Mouse (Mus musculus): ENCODE results near the gene Cc2d1a. TPM values are rescaled to one million over a fixed set of nuclear protein-coding genes. Genes with fewer than 3 reads are reported as not detected.

The Cc2d1a gene
- polyA plus RNA-seq, 1 experiment from 2014 or later: 22.7 TPM

GRCm38 (mm10) chr8:84127202-84127901 is 20.4 kb downstream of the Cc2d1a start:
- no peaks in the 10 kb centered on the region for H3K4me1 ChIP-seq
- 0 out of 2 replicates have a peak, but pooled peaks cover 6% of the 10 kb centered on the region for H3K36me3 ChIP-seq
- H3K27ac ChIP-seq: no peak overlapping the region
- no peaks in the 10 kb centered on the region for H3K27me3 ChIP-seq (replicated peaks)
- H3K4me2 ChIP-seq: no peak overlapping the region
- no peak overlapping the region for H3K9ac ChIP-seq
- no peak for ATAC-seq (ENCODE audit: insufficient read depth, low FRiP score, low read depth)
- H3K4me3 ChIP-seq (replicated peaks): no peak overlapping the region
- H3K9me3 ChIP-seq: no peaks in the 10 kb centered on the region
- 65% methylated on average over 17 of the region's 17 CpGs for WGBS

DNA sequence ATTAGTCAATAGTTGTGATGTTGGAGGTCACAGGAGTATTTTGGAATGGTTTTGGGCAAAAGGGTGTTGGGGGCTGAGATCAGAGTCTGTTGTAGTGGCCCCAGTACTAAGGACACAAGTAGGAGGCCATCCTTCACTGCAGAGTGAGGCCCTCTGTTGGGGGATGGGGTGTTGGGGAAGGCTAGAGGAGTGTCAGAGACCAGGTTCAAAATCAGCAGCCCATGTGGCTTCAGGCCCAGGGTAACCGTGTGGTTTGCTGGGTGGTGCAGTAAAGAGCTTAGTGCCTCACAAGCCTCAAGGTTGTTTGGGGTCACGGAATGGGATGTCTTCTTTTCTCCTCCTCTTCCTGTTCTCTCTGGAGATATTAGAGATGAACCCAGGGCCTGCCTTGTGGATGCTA is 21.0 kb downstream of the Cc2d1a start:
- Histone ChIP-seq H3K4me2 (no peak overlapping the region), H3K36me3 (no peaks in the 10 kb centered on the region), H3K4me1 (no peaks in the 10 kb centered on the region), H3K9ac (no peak overlapping the region), H3K27me3 (replicated peaks) (no peaks in the 10 kb centered on the region), H3K27ac (no peak overlapping the region), H3K4me3 (replicated peaks) (no peak overlapping the region), H3K9me3 (no peaks in the 10 kb centered on the region)
- ATAC-seq (ENCODE audit: insufficient read depth, low FRiP score, low read depth): no peak
- 63% methylated on average over 2 of the region's 2 CpGs for WGBS

DNA sequence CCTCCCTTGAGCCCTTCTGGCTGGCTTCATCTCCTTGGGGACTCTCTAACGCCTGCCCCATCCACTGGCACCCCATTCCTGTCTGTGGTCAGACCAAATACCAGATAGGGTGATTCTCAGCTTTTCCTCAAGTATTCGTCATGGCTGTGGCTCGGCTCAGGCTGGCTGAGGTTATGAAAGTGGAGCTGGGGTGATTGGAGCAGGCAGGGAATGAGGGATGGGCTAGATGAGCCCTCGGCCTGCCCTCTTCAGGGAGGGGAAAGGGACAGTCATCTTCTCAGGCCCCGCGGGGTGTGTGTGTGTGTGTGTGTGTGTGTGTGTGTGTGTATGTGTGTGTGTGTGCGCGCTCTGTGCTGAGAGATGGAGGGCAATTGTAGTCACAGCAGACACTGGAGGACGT is 22.1 kb downstream of the Cc2d1a start, which contains the start of gene Podnl1:
TSS of gene Podnl1 (plus strand) at position 334 of the 400 bp plus-strand sequence.
- 37% methylated on average over 9 of the region's 9 CpGs for WGBS
- H3K4me2 ChIP-seq: no peak within 1 kb of the TSS
- no peak within 1 kb of the TSS for H3K9ac ChIP-seq
- H3K4me1 ChIP-seq: no peaks in the 10 kb centered on the region
- ATAC-seq (ENCODE audit: insufficient read depth, low FRiP score, low read depth): no peak
- no peaks in the 10 kb centered on the region for H3K27me3 ChIP-seq (replicated peaks)
- H3K27ac ChIP-seq: no peak within 1 kb of the TSS
- no peaks in the 10 kb centered on the region for H3K9me3 ChIP-seq
- H3K36me3 ChIP-seq: no peaks in the 10 kb centered on the region
- no peak within 1 kb of the TSS for H3K4me3 ChIP-seq (replicated peaks)

DNA sequence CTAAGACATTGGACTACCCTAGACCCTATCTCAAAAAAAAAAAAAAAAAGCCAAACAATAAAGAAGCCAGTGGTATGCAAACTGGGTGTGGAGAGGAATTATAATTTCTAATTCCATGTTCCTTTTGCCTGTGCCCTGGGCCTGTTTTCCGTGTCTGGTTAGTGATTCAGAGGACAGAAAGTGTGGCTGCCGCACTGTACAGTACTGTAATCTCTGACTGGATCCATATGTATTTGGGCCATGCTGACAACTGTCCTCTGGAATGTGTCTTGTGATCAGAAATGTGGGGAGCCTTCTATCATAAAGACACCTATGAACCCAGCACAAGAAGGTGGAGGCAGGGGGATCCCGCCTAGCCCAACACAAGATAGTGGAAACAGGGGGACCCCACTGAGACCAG is 25.6 kb downstream of the Cc2d1a start:
- no peak overlapping the region for H3K9ac ChIP-seq
- no peaks in the 10 kb centered on the region for H3K9me3 ChIP-seq
- no peak for ATAC-seq (ENCODE audit: insufficient read depth, low FRiP score, low read depth)
- no peaks in the 10 kb centered on the region for H3K36me3 ChIP-seq
- WGBS: 76% methylated on average over 3 of the region's 3 CpGs
- no peaks in the 10 kb centered on the region for H3K4me1 ChIP-seq
- H3K4me2 ChIP-seq: no peak overlapping the region
- H3K27me3 ChIP-seq (replicated peaks): no peaks in the 10 kb centered on the region
- no peak overlapping the region for H3K4me3 ChIP-seq (replicated peaks)
- no peak overlapping the region for H3K27ac ChIP-seq

DNA sequence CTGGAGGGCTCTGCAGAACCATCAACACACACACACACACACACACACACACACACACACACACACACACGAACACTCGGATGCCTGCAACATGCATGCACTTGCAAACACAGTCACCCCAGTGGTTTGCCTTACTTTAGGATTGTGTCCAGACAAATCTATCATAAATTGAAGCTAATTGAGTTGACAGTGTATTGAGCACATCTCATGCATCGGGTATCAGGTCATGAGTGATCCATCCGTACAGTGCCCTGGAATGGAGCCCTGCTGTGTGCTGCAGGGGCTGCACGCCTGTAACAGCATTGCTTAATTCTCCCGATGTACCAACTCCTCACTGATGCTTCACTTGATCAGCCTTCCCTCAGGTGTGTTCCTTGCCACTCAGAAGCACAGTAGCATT is 32.1 kb downstream of the Cc2d1a start:
- Histone ChIP-seq H3K4me2 (no peak overlapping the region), H3K4me3 (replicated peaks) (no peak overlapping the region), H3K9me3 (no peaks in the 10 kb centered on the region), H3K4me1 (no peaks in the 10 kb centered on the region), H3K27me3 (replicated peaks) (no peaks in the 10 kb centered on the region), H3K9ac (no peak overlapping the region), H3K36me3 (no peaks in the 10 kb centered on the region), H3K27ac (no peak overlapping the region)
- no peak for ATAC-seq (ENCODE audit: insufficient read depth, low FRiP score, low read depth)
- WGBS: 84% methylated on average over 6 of the region's 6 CpGs

DNA sequence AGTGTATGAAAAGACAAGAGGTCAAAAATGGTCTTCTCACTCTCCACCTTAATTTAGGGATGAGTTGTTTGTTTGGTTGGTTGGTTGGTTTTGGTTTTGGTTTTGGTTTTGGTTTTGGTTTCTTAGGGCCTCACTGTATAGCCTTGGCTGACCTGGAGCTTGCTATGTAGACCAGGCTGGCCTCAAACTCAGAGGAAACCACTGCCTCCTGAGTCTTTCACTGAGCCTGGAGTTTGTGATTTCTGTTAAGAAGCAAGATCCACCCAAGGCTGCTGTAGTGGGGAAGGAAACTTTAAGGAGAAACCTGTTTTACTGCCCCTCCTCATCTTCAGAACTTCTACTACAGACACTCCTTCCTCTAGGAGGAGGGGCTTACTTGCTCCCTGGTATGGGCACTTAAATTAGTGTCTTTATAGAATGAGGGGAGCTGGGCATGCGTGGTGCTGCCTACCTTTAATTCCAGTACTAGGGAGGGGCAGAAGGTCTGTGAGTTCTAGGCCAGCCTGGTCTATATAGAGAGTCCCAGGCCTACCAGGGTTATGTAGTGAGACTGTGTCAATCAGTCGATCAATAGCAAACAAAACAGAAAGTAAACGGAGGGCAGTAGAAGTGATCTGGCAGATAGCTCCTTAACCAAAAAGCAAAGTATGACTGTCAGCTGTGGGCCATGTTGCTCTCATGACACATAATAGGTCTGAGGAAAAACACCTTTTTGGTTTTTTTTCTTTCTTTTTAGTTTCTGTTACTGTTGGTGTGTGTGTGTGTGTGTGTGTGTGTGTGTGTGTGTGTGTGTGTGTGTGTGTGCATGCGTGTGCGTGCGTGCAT is 41.3 kb downstream of the Cc2d1a start:
- WGBS: 81% methylated on average over 6 of the region's 6 CpGs
- Histone ChIP-seq H3K27ac (no peak overlapping the region), H3K4me3 (replicated peaks) (no peak overlapping the region), H3K4me1 (peaks cover 14% of the 10 kb centered on the region), H3K4me2 (no peak overlapping the region), H3K36me3 (peaks cover 6% of the 10 kb centered on the region), H3K9ac (no peak overlapping the region), H3K27me3 (replicated peaks) (no peaks in the 10 kb centered on the region), H3K9me3 (no peaks in the 10 kb centered on the region)
- ATAC-seq (ENCODE audit: insufficient read depth, low FRiP score, low read depth): no peak

- Histone ChIP-seq H3K9me3 (no peaks in the 10 kb centered on the region), H3K4me2 (no peak overlapping the region), H3K36me3 (peaks cover 8% of the 10 kb centered on the region), H3K4me1 (peaks cover 14% of the 10 kb centered on the region), H3K4me3 (replicated peaks) (no peak overlapping the region), H3K27me3 (replicated peaks) (no peaks in the 10 kb centered on the region), H3K9ac (no peak overlapping the region), H3K27ac (no peak overlapping the region)
- no peak for ATAC-seq (ENCODE audit: insufficient read depth, low FRiP score, low read depth)
- WGBS: 80% methylated on average over 2 of the region's 2 CpGs
Observed at GRCm38 (mm10) chr8:84105676-84106075, 42.1 kb downstream of the Cc2d1a start.

- Histone ChIP-seq H3K27ac (peak within 1 kb of the TSS; percentile 86), H3K4me2 (peak within 1 kb of the TSS; percentile 71), H3K9ac (peak within 1 kb of the TSS; percentile 61), H3K36me3 (peaks cover 8% of the 10 kb centered on the region), H3K27me3 (replicated peaks) (no peaks in the 10 kb centered on the region), H3K9me3 (no peaks in the 10 kb centered on the region), H3K4me3 (replicated peaks) (peak within 1 kb of the TSS; percentile 81), H3K4me1 (peaks cover 14% of the 10 kb centered on the region)
- WGBS: 8% methylated on average over 42 of the region's 42 CpGs
- ATAC-seq (ENCODE audit: insufficient read depth, low FRiP score, low read depth): peak; percentile 98
Observed at GRCm38 (mm10) chr8:84104697-84105609, 42.8 kb downstream of the Cc2d1a start, which contains the start of gene Dcaf15. Dcaf15 (minus strand) TSS chr8:84104768.

GRCm38 (mm10) chr8:84104221-84104620 is 43.5 kb downstream of the Cc2d1a start:
- ATAC-seq (ENCODE audit: insufficient read depth, low FRiP score, low read depth): peak; percentile 61
- H3K4me2 ChIP-seq: peak overlapping the region; percentile 71
- no peaks in the 10 kb centered on the region for H3K27me3 ChIP-seq (replicated peaks)
- H3K9me3 ChIP-seq: no peaks in the 10 kb centered on the region
- 2% methylated on average over 25 of the region's 29 CpGs for WGBS
- peak overlapping the region; percentile 61 for H3K9ac ChIP-seq
- H3K36me3 ChIP-seq: peaks cover 8% of the 10 kb centered on the region
- H3K27ac ChIP-seq: peak overlapping the region; percentile 86
- peaks cover 14% of the 10 kb centered on the region for H3K4me1 ChIP-seq
- H3K4me3 ChIP-seq (replicated peaks): peak overlapping the region; percentile 81

- no peaks in the 10 kb centered on the region for H3K27me3 ChIP-seq (replicated peaks)
- no peak for ATAC-seq (ENCODE audit: insufficient read depth, low FRiP score, low read depth)
- peak overlapping the region; percentile 61 for H3K9ac ChIP-seq
- H3K36me3 ChIP-seq: peaks cover 9% of the 10 kb centered on the region
- peak overlapping the region; percentile 71 for H3K4me2 ChIP-seq
- 40% methylated on average over 3 of the region's 3 CpGs for WGBS
- no peaks in the 10 kb centered on the region for H3K9me3 ChIP-seq
- peak overlapping the region; percentile 81 for H3K4me3 ChIP-seq (replicated peaks)
- H3K27ac ChIP-seq: peak overlapping the region; percentile 86; the same call in 1 of the 2 replicates
- H3K4me1 ChIP-seq: peaks cover 14% of the 10 kb centered on the region
Observed at GRCm38 (mm10) chr8:84103601-84104000, 44.1 kb downstream of the Cc2d1a start.

GRCm38 (mm10) chr8:84101476-84102270 is 46.1 kb downstream of the Cc2d1a start:
- Histone ChIP-seq H3K9me3 (no peaks in the 10 kb centered on the region), H3K9ac (no peak overlapping the region), H3K4me2 (no peak overlapping the region), H3K4me1 (peaks cover 14% of the 10 kb centered on the region), H3K27ac (no peak overlapping the region), H3K36me3 (peaks cover 28% of the 10 kb centered on the region), H3K27me3 (replicated peaks) (no peaks in the 10 kb centered on the region), H3K4me3 (replicated peaks) (no peak overlapping the region)
- WGBS: 91% methylated on average over 25 of the region's 25 CpGs
- no peak for ATAC-seq (ENCODE audit: insufficient read depth, low FRiP score, low read depth)

Measured in stomach, embryonic 15.5 days (tissue).